9 mouse cellular contexts compared by ENCODE assay signal in genomic region chr2:26314281-26315071, GRCm38 (mm10). TPM values are rescaled to one million over a fixed set of nuclear protein-coding genes. Genes with fewer than 3 reads are reported as not detected.
DNase-seq lines count a peak whose midpoint lies in the region; ATAC-seq and TF ChIP-seq lines count a peak whose summit lies in the region.
"Had no signal": no experiment of that assay in that cellular context is flagged by ENCODE, and none has a peak within 500 bp of the region (broad histone marks: within the 10 kb centered on the region; RNA-seq: fewer than 3 reads in every experiment).

No protein-coding gene starts in this region.

- WGBS in intestine, embryonic 15.5 days = 43% methylated on average over 13 of the region's 13 CpGs
- 59% methylated on average over 13 of the region's 13 CpGs for WGBS in liver, postnatal 0 days (ENCODE audit: insufficient replicate concordance)

- no peaks in the 10 kb centered on the region for H3K27me3 ChIP-seq in intestine, embryonic 15.5 days (replicated peaks)
- H3K27me3 ChIP-seq in liver, postnatal 0 days (ENCODE audit: insufficient read depth, low read length) = no peaks in the 10 kb centered on the region
- H3K27me3 ChIP-seq: Patski had no signal

- H3K4me3 ChIP-seq in intestine, embryonic 15.5 days (replicated peaks) = peak overlapping the region; percentile 74
- no peak overlapping the region for H3K4me3 ChIP-seq in liver, postnatal 0 days (ENCODE audit: low read depth, low read length)

- 0 out of 2 replicates have a peak overlapping the region, but pooled peaks have one; percentile 92 for H3K9ac ChIP-seq in intestine, embryonic 15.5 days
- H3K9ac ChIP-seq in liver, postnatal 0 days (replicated peaks) = no peak overlapping the region

- H3K27ac ChIP-seq in intestine, embryonic 15.5 days = peak overlapping the region; percentile 92
- H3K27ac ChIP-seq in liver, postnatal 0 days (ENCODE audit: low read depth) = peak overlapping the region; percentile 60; the same call in 1 of the 2 replicates

- DNase-seq in NIH3T3 (ENCODE audit: low read depth) = peak; percentile 91
- DNase-seq in cerebellum, postnatal 36 days = peak; percentile 82 to 85
- DNase-seq in gastrocnemius, postnatal 36 days = peak; percentile 59 to 63
- no peak for DNase-seq in liver, postnatal 0 days
- DNase-seq in ovary, adult 18-20 months (ENCODE audit: low spot score) = peak; percentile 91
- DNase-seq in c-Kit-positive CD71-positive TER-119-positive erythroid progenitor cells, embryonic 14.5 days (ENCODE audit: low spot score) = no peak
- no peak for DNase-seq in frontal cortex, postnatal 25 days (ENCODE audit: low spot score in 2 of 2)

- H3K4me2 ChIP-seq in intestine, embryonic 15.5 days (replicated peaks) = peak overlapping the region; percentile 77
- peak overlapping the region; percentile 96 for H3K4me2 ChIP-seq in liver, postnatal 0 days (ENCODE audit: low read depth, low read length)

- no peak for ATAC-seq in intestine, embryonic 15.5 days
- no peak for ATAC-seq in liver, postnatal 0 days

- no peaks in the 10 kb centered on the region for H3K9me3 ChIP-seq in intestine, embryonic 15.5 days
- H3K9me3 ChIP-seq in liver, postnatal 0 days (ENCODE audit: low read length) = no peaks in the 10 kb centered on the region

- H3K4me1 ChIP-seq in intestine, embryonic 15.5 days (replicated peaks) = peaks cover 42% of the 10 kb centered on the region
- H3K4me1 ChIP-seq in liver, postnatal 0 days (ENCODE audit: insufficient read depth) = no peaks in the 10 kb centered on the region; the same call in 1 of the 2 replicates

- no peak for TF ChIP-seq CTCF in liver, postnatal 0 days (IDR thresholded peaks at IDR 0.05; ENCODE audit: low read depth)

- intact Hi-C loops in gastrocnemius, postnatal 36 days (cut with DNase I) = no loop called here

- H3K36me3 ChIP-seq in intestine, embryonic 15.5 days = no peaks in the 10 kb centered on the region
- H3K36me3 ChIP-seq in liver, postnatal 0 days (replicated peaks; ENCODE audit: insufficient read depth, low read length) = no peaks in the 10 kb centered on the region

- TF ChIP-seq EP300 in liver, postnatal 0 days (IDR thresholded peaks at IDR 0.05; ENCODE audit: low read depth) = no peak

RNA-seq across cellular contexts. Expression of gene Gpsm1, which starts 0.8 kb away (rescaled TPM):
- 1 to 10 TPM; 2.1 to 2.9 TPM for total RNA-seq in gastrocnemius, postnatal 36 days (2021)
- 26.7 and 26.8 TPM in 2 replicates for polyA plus RNA-seq in intestine, embryonic 15.5 days (2015; fragmentation: Nextera tagmentation; extraction: Ambion mirVana)
- 1.9 TPM in 2 replicates for polyA plus RNA-seq in liver, postnatal 0 days (2015; fragmentation: Nextera tagmentation; extraction: Ambion mirVana)

RNA-seq across cellular contexts. Expression of gene Ccdc187, which starts 20.1 kb away (rescaled TPM):
- under 1 TPM in 1 of 2 experiments, not detected in 1; 0.03 TPM for total RNA-seq in gastrocnemius, postnatal 36 days (2021)
- 0.36 and 0.37 TPM in 2 replicates for polyA plus RNA-seq in intestine, embryonic 15.5 days (2015; fragmentation: Nextera tagmentation; extraction: Ambion mirVana)
- 0.01 TPM in 1 of 2 replicates, not detected in the other for polyA plus RNA-seq in liver, postnatal 0 days (2015; fragmentation: Nextera tagmentation; extraction: Ambion mirVana)

RNA-seq across cellular contexts. Expression of gene Dnlz, which starts 37.4 kb away (rescaled TPM):
- total RNA-seq in gastrocnemius, postnatal 36 days (2021) = 10 to 100 TPM; 18.2 to 19.5 TPM
- 23.6 and 24.7 TPM in 2 replicates for polyA plus RNA-seq in intestine, embryonic 15.5 days (2015; fragmentation: Nextera tagmentation; extraction: Ambion mirVana)
- 7.5 and 7.9 TPM in 2 replicates for polyA plus RNA-seq in liver, postnatal 0 days (2015; fragmentation: Nextera tagmentation; extraction: Ambion mirVana)

RNA-seq across cellular contexts. Expression of gene Card9, which starts 46.2 kb away (rescaled TPM):
- under 1 TPM; 0.44 to 0.82 TPM for total RNA-seq in gastrocnemius, postnatal 36 days (2021)
- 0.79 and 0.91 TPM in 2 replicates for polyA plus RNA-seq in intestine, embryonic 15.5 days (2015; fragmentation: Nextera tagmentation; extraction: Ambion mirVana)
- 2.1 and 2.2 TPM in 2 replicates for polyA plus RNA-seq in liver, postnatal 0 days (2015; fragmentation: Nextera tagmentation; extraction: Ambion mirVana)

Comparison
In these comparisons a context has a peak if more than half of its experiments do, and no peak if none do; other contexts are left out.
1. DNase-seq: peak in NIH3T3 (single experiment), cerebellum, postnatal 36 days (2 of 2), gastrocnemius, postnatal 36 days (2 of 2) and ovary, adult 18-20 months (single experiment); none in liver, postnatal 0 days (single experiment), c-Kit-positive CD71-positive TER-119-positive erythroid progenitor cells, embryonic 14.5 days (single experiment) and frontal cortex, postnatal 25 days (0 of 2).